Mouse (Mus musculus) B cell, adult (primary cell): ENCODE measurements around the gene Ano3. TPM values are rescaled to one million over a fixed set of nuclear protein-coding genes. Genes with fewer than 3 reads are reported as not detected.

Source experiments
- total RNA-seq: library from RNA; stranded (reverse); gene quantifications from 4 replicates; pipeline ENCODE4 v1.2.4, GENCODE M21; 2023; ENCODE audit not compliant: inconsistent age

The Ano3 gene
- not detected in 4 replicates for total RNA-seq

DNA sequence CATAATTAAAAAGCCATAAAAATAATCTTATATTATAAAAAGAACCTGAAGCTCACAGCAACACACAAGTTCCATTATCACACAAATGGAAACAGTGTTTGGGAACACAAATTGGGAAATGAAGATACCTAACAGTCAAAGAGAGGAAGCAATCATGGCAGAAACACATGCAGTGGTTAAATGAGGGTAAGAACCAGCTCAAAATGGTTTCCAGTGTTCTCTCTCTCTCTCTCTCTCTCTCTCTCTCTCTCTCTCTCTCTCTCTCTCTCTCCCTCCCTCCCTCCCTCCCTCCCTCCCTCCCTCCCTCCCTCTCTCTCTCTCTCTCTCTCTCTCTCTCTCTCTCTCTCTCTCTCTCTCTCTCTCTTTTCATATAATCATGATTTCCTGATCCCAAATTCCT, at the start of gene Ano3:
TSS of gene Ano3 (minus strand) at position 101 of the 400 bp plus-strand sequence.

GRCm38 (mm10) chr2:110721290-110721753, 229.4 kb downstream of the Ano3 start, which contains the start of gene Muc15:
Gene Muc15, plus strand, starts transcription at chr2:110721340.

Other genes with a start within 250 kb of the Ano3 start
- not detected in 4 replicates for gene Muc15, start 229.6 kb downstream of the Ano3 start, total RNA-seq
- not detected in 4 replicates for gene Gm13941, start 155.1 kb upstream of the Ano3 start, total RNA-seq
- gene Gm15130, start 202.0 kb upstream of the Ano3 start, total RNA-seq, result not detected in 4 replicates